ENCODE assay signal across 9 mouse cellular contexts in genomic region chr7:25424429-25424828, GRCm38 (mm10). TPM values are rescaled to one million over a fixed set of nuclear protein-coding genes. Genes with fewer than 3 reads are reported as not detected.
DNase-seq lines count a peak whose midpoint lies in the region; ATAC-seq and TF ChIP-seq lines count a peak whose summit lies in the region.
"Had no signal": no experiment of that assay in that cellular context is flagged by ENCODE, and none has a peak within 500 bp of the region (broad histone marks: within the 10 kb centered on the region; RNA-seq: fewer than 3 reads in every experiment).

No protein-coding gene starts in this region.

- H3K36me3 ChIP-seq in heart, postnatal 0 days (replicated peaks; ENCODE audit: control insufficient read depth, insufficient read depth, low read length), result no peaks in the 10 kb centered on the region

- ATAC-seq in heart, postnatal 0 days (ENCODE audit: insufficient read depth, low read depth), result no peak

- H3K9me3 ChIP-seq in heart, postnatal 0 days (replicated peaks; ENCODE audit: control insufficient read depth, low read length), result no peaks in the 10 kb centered on the region

- no peak overlapping the region for H3K4me2 ChIP-seq in heart, postnatal 0 days (ENCODE audit: low read depth, low read length)

- no peak overlapping the region for H3K27ac ChIP-seq in heart, postnatal 0 days (ENCODE audit: low read depth)

- H3K27me3 ChIP-seq in heart, postnatal 0 days (ENCODE audit: control insufficient read depth, insufficient read depth, low read length), result peaks cover 15% of the 10 kb centered on the region; the same call in 1 of the 2 replicates

- WGBS in heart, postnatal 0 days, result 32% methylated on average over 4 of the region's 4 CpGs

- H3K4me3 ChIP-seq in heart, postnatal 0 days (ENCODE audit: low read depth, low read length), result no peak overlapping the region

- H3K4me1 ChIP-seq in heart, postnatal 0 days (ENCODE audit: control insufficient read depth, insufficient read depth), result no peaks in the 10 kb centered on the region

- TF ChIP-seq CTCF in heart, postnatal 0 days (IDR thresholded peaks at IDR 0.05; ENCODE audit: low read depth), result peak; percentile 94

- TF ChIP-seq EP300 in heart, postnatal 0 days (IDR thresholded peaks at IDR 0.05; ENCODE audit: low read depth), result no peak

- H3K9ac ChIP-seq in heart, postnatal 0 days (replicated peaks; ENCODE audit: low read depth, low read length), result no peak overlapping the region

- peak; percentile 75 for DNase-seq in CD4-positive helper T cell, adult 2 months (ENCODE audit: low read depth, low spot score)
- peak; percentile 46 for DNase-seq in adrenal gland, adult 8-10 months
- peak; percentile 79 for DNase-seq in embryo, embryonic 9.5 days (ENCODE audit: extremely low spot score)
- DNase-seq in heart, postnatal 0 days (ENCODE audit: low spot score), result peak; percentile 73
- DNase-seq in kidney, postnatal 4 days, result peak; percentile 85
- peak; percentile 70 to 84 for DNase-seq in lung, adult 18-20 months
- DNase-seq in ovary, postnatal 14 days (ENCODE audit: low spot score), result peak; percentile 86
- DNase-seq in thymus, postnatal 0 days (ENCODE audit: low spot score), result peak; percentile 87

RNA-seq across cellular contexts. Expression of gene Cxcl17, which starts 11.7 kb away (rescaled TPM):
- total RNA-seq in adrenal gland, adult 8-10 months (2022), result not detected
- not detected in 2 replicates for total RNA-seq in heart, postnatal 0 days (2014; rRNA removed; ENCODE audit: low replicate concordance)
- polyA plus RNA-seq in heart, postnatal 0 days (2015; fragmentation: Nextera tagmentation; extraction: Ambion mirVana), result 0.42 and 1.1 TPM in 2 replicates
- polyA plus RNA-seq in thymus, postnatal 0 days (2015; fragmentation: Nextera tagmentation; extraction: Ambion mirVana), result 1.0 and 2.0 TPM in 2 replicates

RNA-seq across cellular contexts. Expression of gene Lipe, which starts 25.9 kb away (rescaled TPM):
- 100 to 1,000 TPM; 157 to 290 (median 256) TPM for total RNA-seq in adrenal gland, adult 8-10 months (2022)
- 23.5 and 31.1 TPM in 2 replicates for total RNA-seq in heart, postnatal 0 days (2014; rRNA removed; ENCODE audit: low replicate concordance)
- polyA plus RNA-seq in heart, postnatal 0 days (2015; fragmentation: Nextera tagmentation; extraction: Ambion mirVana), result 19.3 and 21.5 TPM in 2 replicates
- polyA plus RNA-seq in thymus, postnatal 0 days (2015; fragmentation: Nextera tagmentation; extraction: Ambion mirVana), result 7.5 and 8.4 TPM in 2 replicates

RNA-seq across cellular contexts. Expression of gene Ceacam1, which starts 53.0 kb away (rescaled TPM):
- 10 to 100 TPM in 3 of 4 experiments, 1 to 10 TPM in 1; 8.5 to 24.4 (median 17.2) TPM for total RNA-seq in adrenal gland, adult 8-10 months (2022)
- 4.9 and 12.8 TPM in 2 replicates for total RNA-seq in heart, postnatal 0 days (2014; rRNA removed; ENCODE audit: low replicate concordance)
- 4.7 and 5.5 TPM in 2 replicates for polyA plus RNA-seq in heart, postnatal 0 days (2015; fragmentation: Nextera tagmentation; extraction: Ambion mirVana)
- polyA plus RNA-seq in thymus, postnatal 0 days (2015; fragmentation: Nextera tagmentation; extraction: Ambion mirVana), result 2.0 and 2.5 TPM in 2 replicates

RNA-seq across cellular contexts. Expression of gene Cnfn, which starts 54.9 kb away (rescaled TPM):
- total RNA-seq in adrenal gland, adult 8-10 months (2022), result not detected
- total RNA-seq in heart, postnatal 0 days (2014; rRNA removed; ENCODE audit: low replicate concordance), result not detected in 2 replicates
- polyA plus RNA-seq in heart, postnatal 0 days (2015; fragmentation: Nextera tagmentation; extraction: Ambion mirVana), result not detected in 2 replicates
- 4.1 and 11.4 TPM in 2 replicates for polyA plus RNA-seq in thymus, postnatal 0 days (2015; fragmentation: Nextera tagmentation; extraction: Ambion mirVana)
- polyA plus RNA-seq: heart, embryonic 14.5 days had no signal
